Mouse (Mus musculus): ENCODE data around the gene Gm10720. TPM values are rescaled to one million over a fixed set of nuclear protein-coding genes. Genes with fewer than 3 reads are reported as not detected.
"Not testable (repeated sequence)": the region's sequence is repeated elsewhere in the genome, so short reads cannot be mapped to it uniquely, and the experiment has no call there.

Gm10720 gene
- total RNA-seq, 2 experiments from 2014 or later, result not detected

DNA sequence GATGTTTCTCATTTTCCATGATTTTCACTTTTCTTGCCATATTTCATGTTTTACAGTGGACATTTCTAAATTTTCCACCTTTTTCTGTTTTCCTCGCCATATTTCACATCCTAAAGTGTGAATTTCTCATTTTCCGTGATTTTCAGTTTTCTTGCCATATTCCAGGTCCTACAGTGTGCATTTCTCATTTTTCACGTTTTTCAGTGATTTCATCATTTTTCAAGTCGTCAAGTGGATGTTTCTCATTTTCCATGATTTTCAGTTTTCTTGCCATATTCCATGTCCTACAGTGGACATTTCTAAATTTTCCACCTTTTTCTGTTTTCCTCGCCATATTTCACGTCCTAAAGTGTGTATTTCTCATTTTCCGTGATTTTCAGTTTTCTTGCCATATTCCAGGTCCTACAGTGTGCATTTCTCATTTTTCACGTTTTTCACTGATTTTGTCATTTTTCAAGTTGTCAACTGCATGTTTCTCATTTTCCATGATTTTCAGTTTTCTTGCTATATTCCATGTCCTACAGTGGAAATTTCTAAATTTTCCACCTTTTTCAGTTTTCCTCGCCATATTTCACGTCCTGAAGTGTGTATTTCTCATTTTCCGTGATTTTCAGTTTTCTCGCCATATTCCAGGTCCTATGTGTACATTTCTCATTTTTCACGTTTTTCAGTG, 8.0 kb downstream of the Gm10720 start, which contains the start of gene Gm10718:
Gene Gm10718, plus strand, starts transcription at position 236 of the 673 bp plus-strand sequence.
- H3K27ac ChIP-seq; intact Hi-C loops (cut with DNase I): not testable (repeated sequence)

DNA sequence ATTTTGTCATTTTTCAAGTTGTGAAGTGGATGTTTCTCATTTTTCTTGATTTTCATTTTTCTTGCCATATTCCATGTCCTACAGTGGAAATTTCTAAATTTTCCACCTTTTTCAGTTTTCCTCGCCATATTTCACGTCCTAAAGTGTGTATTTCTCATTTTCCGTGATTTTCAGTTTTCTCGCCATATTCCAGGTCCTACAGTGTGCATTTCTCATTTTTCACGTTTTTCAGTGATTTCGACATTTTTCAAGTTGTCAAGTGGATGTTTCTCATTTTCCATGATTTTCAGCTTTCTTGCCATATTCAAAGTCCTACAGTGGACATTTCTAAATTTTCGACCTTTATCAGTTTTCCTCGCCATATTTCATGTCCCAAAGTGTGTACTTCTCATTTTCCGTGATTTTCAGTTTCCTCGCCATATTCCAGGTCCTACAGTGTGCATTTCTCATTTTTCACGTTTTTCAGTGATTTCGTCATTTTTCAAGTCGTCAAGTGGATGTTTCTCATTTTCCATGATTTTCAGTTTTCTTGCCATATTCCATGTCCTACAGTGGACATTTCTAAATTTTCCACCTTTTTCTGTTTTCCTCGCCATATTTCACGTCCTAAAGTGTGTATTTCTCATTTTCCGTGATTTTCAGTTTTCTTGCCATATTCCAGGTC, 8.7 kb downstream of the Gm10720 start:
- DNase-seq; intact Hi-C loops (cut with DNase I); H3K4me3 ChIP-seq; H3K27ac ChIP-seq: not testable (repeated sequence)

More for the DNA sequence above, 8.0 kb downstream of the Gm10720 start, which contains the start of gene Gm10718:
- H3K4me3 ChIP-seq, DNase-seq: not testable (repeated sequence)

DNA sequence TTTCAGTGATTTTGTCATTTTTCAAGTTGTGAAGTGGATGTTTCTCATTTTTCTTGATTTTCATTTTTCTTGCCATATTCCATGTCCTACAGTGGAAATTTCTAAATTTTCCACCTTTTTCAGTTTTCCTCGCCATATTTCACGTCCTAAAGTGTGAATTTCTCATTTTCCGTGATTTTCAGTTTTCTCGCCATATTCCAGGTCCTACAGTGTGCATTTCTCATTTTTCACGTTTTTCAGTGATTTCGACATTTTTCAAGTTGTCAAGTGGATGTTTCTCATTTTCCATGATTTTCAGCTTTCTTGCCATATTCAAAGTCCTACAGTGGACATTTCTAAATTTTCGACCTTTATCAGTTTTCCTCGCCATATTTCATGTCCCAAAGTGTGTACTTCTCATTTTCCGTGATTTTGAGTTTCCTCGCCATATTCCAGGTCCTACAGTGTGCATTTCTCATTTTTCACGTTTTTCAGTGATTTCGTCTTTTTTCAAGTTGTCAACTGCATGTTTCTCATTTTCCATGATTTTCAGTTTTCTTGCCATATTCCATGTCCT, 9.5 kb downstream of the Gm10720 start, which contains the start of gene Gm10717:
Gene Gm10717, plus strand, starts transcription at position 506 of the 556 bp plus-strand sequence.
- DNase-seq; H3K27ac ChIP-seq; intact Hi-C loops (cut with DNase I): not testable (repeated sequence)

DNA sequence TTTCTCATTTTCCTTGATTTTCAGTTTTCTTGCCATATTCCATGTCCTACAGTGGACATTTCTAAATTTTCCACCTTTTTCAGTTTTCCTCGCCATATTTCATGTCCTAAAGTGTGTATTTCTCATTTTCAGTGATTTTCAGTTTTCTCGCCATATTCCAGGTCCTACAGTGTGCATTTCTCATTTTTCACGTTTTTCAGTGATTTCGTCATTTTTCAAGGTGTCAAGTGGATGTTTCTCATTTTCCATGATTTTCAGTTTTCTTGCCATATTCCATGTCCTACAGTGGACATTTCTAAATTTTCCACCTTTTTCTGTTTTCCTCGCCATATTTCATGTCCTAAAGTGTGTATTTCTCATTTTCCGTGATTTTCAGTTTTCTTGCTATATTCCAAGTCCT, 10.2 kb downstream of the Gm10720 start:
- intact Hi-C loops (cut with DNase I); DNase-seq: not testable (repeated sequence)

More for the DNA sequence above, 9.5 kb downstream of the Gm10720 start, which contains the start of gene Gm10717:
- H3K4me3 ChIP-seq, result not testable (repeated sequence)

DNA sequence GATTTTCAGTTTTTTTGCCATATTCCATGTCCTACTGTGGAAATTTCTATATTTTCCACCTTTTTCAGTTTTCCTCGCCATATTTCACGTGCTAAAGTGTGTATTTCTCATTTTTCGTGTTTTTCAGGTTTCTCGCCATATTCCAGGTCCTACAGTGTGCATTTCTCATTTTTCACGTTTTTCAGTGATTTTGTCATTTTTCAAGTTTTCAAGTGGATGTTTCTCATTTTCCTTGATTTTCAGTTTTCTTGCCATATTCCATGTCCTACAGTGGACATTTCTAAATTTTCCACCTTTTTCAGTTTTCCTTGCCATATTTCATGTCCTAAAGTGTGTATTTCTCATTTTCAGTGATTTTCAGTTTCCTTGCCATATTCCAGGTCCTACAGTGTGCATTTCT, 10.7 kb downstream of the Gm10720 start:
- intact Hi-C loops (cut with DNase I); DNase-seq; H3K27ac ChIP-seq; H3K4me3 ChIP-seq: not testable (repeated sequence)

More for the DNA sequence above, 10.2 kb downstream of the Gm10720 start:
- not testable (repeated sequence) for H3K27ac ChIP-seq, H3K4me3 ChIP-seq

DNA sequence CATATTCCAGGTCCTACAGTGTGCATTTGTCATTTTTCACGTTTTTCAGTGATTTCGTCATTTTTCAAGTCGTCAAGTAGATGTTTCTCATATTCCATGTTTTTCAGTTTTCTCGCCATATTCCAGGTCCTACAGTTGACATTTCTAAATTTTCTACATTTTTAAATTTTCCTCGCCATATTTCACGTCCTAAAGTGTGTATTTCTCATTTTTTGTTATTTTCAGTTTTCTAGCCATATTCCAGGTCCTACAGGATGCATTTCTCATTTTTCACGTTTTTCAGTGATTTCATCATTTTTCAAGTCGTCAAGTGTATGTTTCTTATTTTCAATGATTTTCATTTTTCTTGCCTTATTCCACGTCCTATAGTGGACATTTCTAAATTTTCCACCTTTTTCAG, 11.3 kb downstream of the Gm10720 start:
- intact Hi-C loops (cut with DNase I); H3K4me3 ChIP-seq; DNase-seq; H3K27ac ChIP-seq: not testable (repeated sequence)

DNA sequence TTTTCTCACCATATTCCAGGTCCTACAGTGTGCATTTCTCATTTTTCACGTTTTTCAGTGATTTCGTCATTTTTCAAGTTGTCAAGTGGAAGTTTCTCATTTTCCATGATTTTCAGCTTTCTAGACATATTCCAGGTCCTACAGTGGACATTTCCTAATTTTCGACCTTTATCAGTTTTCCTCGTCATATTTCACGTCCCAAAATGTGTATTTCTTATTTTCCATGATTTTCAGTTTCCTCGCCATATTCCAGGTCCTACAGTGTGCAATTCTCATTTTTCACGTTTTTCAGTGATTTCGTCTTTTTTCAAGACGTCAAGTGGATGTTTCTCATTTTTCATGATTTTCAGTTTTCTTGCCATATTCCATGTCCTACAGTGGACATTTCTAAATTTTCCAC, 11.7 kb downstream of the Gm10720 start:
- H3K27ac ChIP-seq; intact Hi-C loops (cut with DNase I); H3K4me3 ChIP-seq; DNase-seq: not testable (repeated sequence)

DNA sequence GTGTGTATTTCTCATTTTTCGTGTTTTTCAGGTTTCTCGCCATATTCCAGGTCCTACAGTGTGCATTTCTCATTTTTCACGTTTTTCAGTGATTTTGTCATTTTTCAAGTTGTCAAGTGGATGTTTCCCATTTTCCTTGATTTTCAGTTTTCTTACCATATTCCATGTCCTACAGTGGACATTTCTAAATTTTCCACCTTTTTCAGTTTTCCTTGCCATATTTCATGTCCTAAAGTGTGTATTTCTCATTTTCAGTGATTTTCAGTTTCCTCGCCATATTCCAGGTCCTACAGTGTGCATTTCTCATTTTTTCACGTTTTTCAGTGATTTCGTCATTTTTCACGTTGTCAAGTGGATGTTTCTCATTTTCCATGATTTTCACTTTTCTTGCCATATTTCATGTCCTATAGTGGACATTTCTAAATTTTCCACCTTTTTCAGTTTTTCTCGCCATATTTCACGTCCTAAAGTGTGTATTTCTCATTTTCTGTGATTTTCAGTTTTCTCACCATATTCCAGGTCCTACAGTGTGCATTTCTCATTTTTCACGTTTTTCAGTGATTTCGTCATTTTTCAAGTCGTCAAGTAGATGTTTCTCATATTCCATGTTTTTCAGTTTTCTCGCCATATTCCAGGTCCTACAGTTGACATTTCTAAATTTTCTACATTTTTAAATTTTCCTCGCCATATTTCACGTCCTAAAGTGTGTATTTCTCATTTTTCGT, 14.0 kb downstream of the Gm10720 start:
- DNase-seq; H3K4me3 ChIP-seq; H3K27ac ChIP-seq; intact Hi-C loops (cut with DNase I): not testable (repeated sequence)

DNA sequence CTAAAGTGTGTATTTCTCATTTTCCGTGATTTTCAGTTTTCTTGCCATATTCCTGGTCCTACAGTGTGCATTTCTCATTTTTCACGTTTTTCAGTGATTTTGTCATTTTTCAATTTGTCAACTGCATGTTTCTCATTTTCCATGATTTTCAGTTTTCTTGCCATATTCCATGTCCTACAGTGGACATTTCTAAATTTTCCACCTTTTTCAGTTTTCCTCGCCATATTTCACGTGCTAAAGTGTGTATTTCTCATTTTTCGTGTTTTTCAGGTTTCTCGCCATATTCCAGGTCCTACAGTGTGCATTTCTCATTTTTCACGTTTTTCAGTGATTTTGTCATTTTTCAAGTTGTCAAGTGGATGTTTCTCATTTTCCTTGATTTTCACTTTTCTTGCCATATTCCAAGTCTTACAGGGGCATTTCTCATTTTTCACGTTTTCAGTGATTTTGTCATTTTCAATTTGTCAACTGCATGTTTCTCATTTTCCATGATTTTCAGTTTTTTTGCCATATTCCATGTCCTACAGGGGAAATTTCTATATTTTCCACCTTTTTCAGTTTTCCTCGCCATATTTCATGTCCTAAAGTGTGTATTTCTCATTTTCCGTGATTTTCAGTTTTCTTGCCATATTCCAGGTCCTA, 15.3 kb downstream of the Gm10720 start:
- DNase-seq; H3K27ac ChIP-seq; H3K4me3 ChIP-seq; intact Hi-C loops (cut with DNase I): not testable (repeated sequence)

DNA sequence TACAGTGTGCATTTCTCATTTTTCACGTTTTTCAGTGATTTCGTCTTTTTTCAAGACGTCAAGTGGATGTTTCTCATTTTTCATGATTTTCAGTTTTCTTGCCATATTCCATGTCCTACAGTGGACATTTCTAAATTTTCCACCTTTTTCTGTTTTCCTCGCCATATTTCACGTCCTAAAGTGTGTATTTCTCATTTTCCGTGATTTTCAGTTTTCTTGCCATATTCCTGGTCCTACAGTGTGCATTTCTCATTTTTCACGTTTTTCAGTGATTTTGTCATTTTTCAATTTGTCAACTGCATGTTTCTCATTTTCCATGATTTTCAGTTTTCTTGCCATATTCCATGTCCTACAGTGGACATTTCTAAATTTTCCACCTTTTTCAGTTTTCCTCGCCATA, 18.8 kb downstream of the Gm10720 start, which contains the start of gene Gm17535:
Gene Gm17535, plus strand, starts transcription at position 301 of the 400 bp plus-strand sequence.
- H3K27ac ChIP-seq; DNase-seq; intact Hi-C loops (cut with DNase I); H3K4me3 ChIP-seq: not testable (repeated sequence)

DNA sequence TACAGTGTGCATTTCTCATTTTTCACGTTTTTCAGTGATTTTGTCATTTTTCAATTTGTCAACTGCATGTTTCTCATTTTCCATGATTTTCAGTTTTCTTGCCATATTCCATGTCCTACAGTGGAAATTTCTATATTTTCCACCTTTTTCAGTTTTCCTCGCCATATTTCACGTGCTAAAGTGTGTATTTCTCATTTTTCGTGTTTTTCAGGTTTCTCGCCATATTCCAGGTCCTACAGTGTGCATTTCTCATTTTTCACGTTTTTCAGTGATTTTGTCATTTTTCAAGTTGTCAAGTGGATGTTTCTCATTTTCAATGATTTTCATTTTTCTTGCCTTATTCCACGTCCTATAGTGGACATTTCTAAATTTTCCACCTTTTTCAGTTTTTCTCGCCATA, 21.1 kb downstream of the Gm10720 start, which contains the start of gene Gm10715:
Gene Gm10715, plus strand, starts transcription at position 301 of the 400 bp plus-strand sequence.
- H3K27ac ChIP-seq; intact Hi-C loops (cut with DNase I); H3K4me3 ChIP-seq; DNase-seq: not testable (repeated sequence)

DNA sequence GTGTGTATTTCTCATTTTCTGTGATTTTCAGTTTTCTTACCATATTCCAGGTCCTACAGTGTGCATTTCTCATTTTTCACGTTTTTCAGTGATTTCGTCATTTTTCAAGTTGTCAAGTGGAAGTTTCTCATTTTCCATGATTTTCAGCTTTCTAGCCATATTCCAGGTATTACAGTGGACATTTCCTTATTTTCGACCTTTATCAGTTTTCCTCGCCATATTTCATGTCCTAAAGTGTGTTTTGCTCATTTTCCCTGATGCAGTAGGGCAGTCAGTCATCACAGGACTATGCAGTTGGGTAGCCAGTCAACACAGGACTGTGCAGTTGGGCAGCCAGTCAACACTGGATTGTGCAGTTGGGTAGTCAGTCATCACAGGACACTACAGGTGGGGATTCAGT, 22.7 kb downstream of the Gm10720 start:
- DNase-seq; intact Hi-C loops (cut with DNase I); H3K27ac ChIP-seq; H3K4me3 ChIP-seq: not testable (repeated sequence)

Small RNA genes within 50 kb of the gene (microRNA-seq; reads per million reads assigned to microRNA genes)
- not detected for gene Mir101c

Other genes with a start within 250 kb of the Gm10720 start
- not detected for gene Gm10722, start 14.7 kb upstream of the Gm10720 start, total RNA-seq (2021)
- not detected for gene Gm11168, start 12.3 kb upstream of the Gm10720 start, total RNA-seq (2021)
- gene Gm10721, start 2.5 kb upstream of the Gm10720 start, total RNA-seq (2021), result not detected
- gene Gm10719, start 1.8 kb downstream of the Gm10720 start, total RNA-seq (2021), result not detected
- gene Gm10718, start 7.9 kb downstream of the Gm10720 start, total RNA-seq (2021), result not detected
- not detected for gene Gm10717, start 9.8 kb downstream of the Gm10720 start, total RNA-seq (2021)
- not detected for gene Gm17535, start 18.9 kb downstream of the Gm10720 start, total RNA-seq (2021)
- not detected for gene Gm10715, start 21.2 kb downstream of the Gm10720 start, total RNA-seq (2021)